8 mouse cellular contexts compared by ENCODE assay signal in genomic region chr3:89392871-89393311, GRCm38 (mm10). TPM values are rescaled to one million over a fixed set of nuclear protein-coding genes. Genes with fewer than 3 reads are reported as not detected.
DNase-seq lines count a peak whose midpoint lies in the region; ATAC-seq lines count a peak whose summit lies in the region.

No protein-coding gene starts in this region.

- H3K9ac ChIP-seq in embryonic facial prominence, embryonic 15.5 days = peak overlapping the region; percentile 44
- H3K9ac ChIP-seq in hindbrain, embryonic 16.5 days (ENCODE audit: low read depth, low read length) = peak overlapping the region; percentile 49
- peak overlapping the region; percentile 68 for H3K9ac ChIP-seq in liver, embryonic 13.5 days
- H3K9ac ChIP-seq in neural tube, embryonic 15.5 days (replicated peaks) = peak overlapping the region; percentile 36; the same call in 1 of the 2 replicates

- H3K4me2 ChIP-seq in embryonic facial prominence, embryonic 15.5 days (replicated peaks) = peak overlapping the region; percentile 98
- peak overlapping the region; percentile 74 for H3K4me2 ChIP-seq in hindbrain, embryonic 16.5 days (ENCODE audit: low read length)
- peak overlapping the region; percentile 94 for H3K4me2 ChIP-seq in liver, embryonic 13.5 days
- H3K4me2 ChIP-seq in neural tube, embryonic 15.5 days = peak overlapping the region; percentile 97

- peaks cover 78% of the 10 kb centered on the region for H3K4me1 ChIP-seq in embryonic facial prominence, embryonic 15.5 days
- H3K4me1 ChIP-seq in hindbrain, embryonic 16.5 days (ENCODE audit: control insufficient read depth, insufficient read depth, low read depth, low read length) = peaks cover 52% of the 10 kb centered on the region
- peaks cover 86% of the 10 kb centered on the region for H3K4me1 ChIP-seq in liver, embryonic 13.5 days (replicated peaks)
- peaks cover 65% of the 10 kb centered on the region for H3K4me1 ChIP-seq in neural tube, embryonic 15.5 days

- peak overlapping the region; percentile 85 for H3K27ac ChIP-seq in embryonic facial prominence, embryonic 15.5 days (replicated peaks)
- H3K27ac ChIP-seq in hindbrain, embryonic 16.5 days (ENCODE audit: low read depth, low read length) = no peak overlapping the region
- H3K27ac ChIP-seq in liver, embryonic 13.5 days = peak overlapping the region; percentile 69
- H3K27ac ChIP-seq in neural tube, embryonic 15.5 days (replicated peaks) = no peak overlapping the region

- H3K27me3 ChIP-seq in embryonic facial prominence, embryonic 15.5 days = no peaks in the 10 kb centered on the region
- H3K27me3 ChIP-seq in hindbrain, embryonic 16.5 days (replicated peaks; ENCODE audit: control insufficient read depth, insufficient read depth, low read length) = peaks cover 16% of the 10 kb centered on the region
- peaks cover 31% of the 10 kb centered on the region for H3K27me3 ChIP-seq in liver, embryonic 13.5 days
- H3K27me3 ChIP-seq in neural tube, embryonic 15.5 days (replicated peaks) = peaks cover 28% of the 10 kb centered on the region

- ATAC-seq in cerebellum, adult (ENCODE audit: insufficient number of reproducible peaks, low FRiP score, low TSS enrichment) = no peak
- ATAC-seq in embryonic facial prominence, embryonic 15.5 days (ENCODE audit: insufficient number of reproducible peaks, low FRiP score, low TSS enrichment, low read depth) = no peak
- ATAC-seq in hindbrain, embryonic 16.5 days = no peak
- ATAC-seq in liver, embryonic 13.5 days (ENCODE audit: low read depth) = no peak
- no peak for ATAC-seq in neural tube, embryonic 15.5 days (ENCODE audit: low FRiP score)

- WGBS in embryonic facial prominence, embryonic 15.5 days = 0% methylated on average over 13 of the region's 24 CpGs
- under 1% methylated on average over 22 of the region's 24 CpGs for WGBS in hindbrain, embryonic 16.5 days
- under 1% methylated on average over 18 of the region's 24 CpGs for WGBS in liver, embryonic 13.5 days (ENCODE audit: insufficient replicate concordance)
- under 1% methylated on average over 21 of the region's 24 CpGs for WGBS in neural tube, embryonic 15.5 days

- peak overlapping the region; percentile 58 for H3K4me3 ChIP-seq in embryonic facial prominence, embryonic 15.5 days (replicated peaks)
- H3K4me3 ChIP-seq in hindbrain, embryonic 16.5 days (ENCODE audit: low read length) = peak overlapping the region; percentile 45
- peak overlapping the region; percentile 65 for H3K4me3 ChIP-seq in liver, embryonic 13.5 days (replicated peaks)
- H3K4me3 ChIP-seq in neural tube, embryonic 15.5 days (replicated peaks) = peak overlapping the region; percentile 48

- no peaks in the 10 kb centered on the region for H3K9me3 ChIP-seq in embryonic facial prominence, embryonic 15.5 days (replicated peaks)
- H3K9me3 ChIP-seq in hindbrain, embryonic 16.5 days (ENCODE audit: control insufficient read depth, low read length) = no peaks in the 10 kb centered on the region
- H3K9me3 ChIP-seq in liver, embryonic 13.5 days (replicated peaks) = no peaks in the 10 kb centered on the region
- no peaks in the 10 kb centered on the region for H3K9me3 ChIP-seq in neural tube, embryonic 15.5 days (replicated peaks)

- peak; percentile 59 for DNase-seq in cerebellum, adult 11 months
- peak; percentile 42 for DNase-seq in NIH3T3 (ENCODE audit: low read depth)
- no peak for DNase-seq in liver, embryonic 13.5 days
- no peak for DNase-seq in right cerebral cortex, adult 2 months (ENCODE audit: low spot score in 2 of 2)

- no peaks in the 10 kb centered on the region for H3K36me3 ChIP-seq in embryonic facial prominence, embryonic 15.5 days
- no peaks in the 10 kb centered on the region for H3K36me3 ChIP-seq in hindbrain, embryonic 16.5 days (ENCODE audit: control insufficient read depth, insufficient read depth, low read length)
- H3K36me3 ChIP-seq in liver, embryonic 13.5 days = no peaks in the 10 kb centered on the region
- no peaks in the 10 kb centered on the region for H3K36me3 ChIP-seq in neural tube, embryonic 15.5 days

RNA-seq across cellular contexts. Expression of gene Zbtb7b, which starts 1.7 kb away (rescaled TPM):
- polyA plus RNA-seq in embryonic facial prominence, embryonic 15.5 days (2015; fragmentation: Nextera tagmentation; extraction: Ambion mirVana) = 8.2 and 9.0 TPM in 2 replicates
- 0.79 and 0.88 TPM in 2 replicates for polyA plus RNA-seq in hindbrain, embryonic 16.5 days (2015; fragmentation: Nextera tagmentation; extraction: Ambion mirVana)
- 0.97 and 1.8 TPM in 2 replicates for polyA plus RNA-seq in liver, embryonic 13.5 days (2015; fragmentation: Nextera tagmentation; extraction: Ambion mirVana)
- 0.73 and 1.5 TPM in 2 replicates for polyA plus RNA-seq in neural tube, embryonic 15.5 days (2015; fragmentation: Nextera tagmentation; extraction: Ambion mirVana)

RNA-seq across cellular contexts. Expression of gene Lenep, which starts 9.7 kb away (rescaled TPM):
- 0.25 and 0.91 TPM in 2 replicates for polyA plus RNA-seq in embryonic facial prominence, embryonic 15.5 days (2015; fragmentation: Nextera tagmentation; extraction: Ambion mirVana)
- 0.60 TPM in 1 of 2 replicates, not detected in the other for polyA plus RNA-seq in hindbrain, embryonic 16.5 days (2015; fragmentation: Nextera tagmentation; extraction: Ambion mirVana)
- polyA plus RNA-seq in liver, embryonic 13.5 days (2015; fragmentation: Nextera tagmentation; extraction: Ambion mirVana) = not detected in 2 replicates
- polyA plus RNA-seq in neural tube, embryonic 15.5 days (2015; fragmentation: Nextera tagmentation; extraction: Ambion mirVana) = 0.18 and 2.1 TPM in 2 replicates

RNA-seq across cellular contexts. Expression of gene Flad1, which starts 18.8 kb away (rescaled TPM):
- 28.5 and 34.6 TPM in 2 replicates for polyA plus RNA-seq in embryonic facial prominence, embryonic 15.5 days (2015; fragmentation: Nextera tagmentation; extraction: Ambion mirVana)
- 34.7 and 36.6 TPM in 2 replicates for polyA plus RNA-seq in hindbrain, embryonic 16.5 days (2015; fragmentation: Nextera tagmentation; extraction: Ambion mirVana)
- polyA plus RNA-seq in liver, embryonic 13.5 days (2015; fragmentation: Nextera tagmentation; extraction: Ambion mirVana) = 18.0 and 18.7 TPM in 2 replicates
- 32.7 and 33.1 TPM in 2 replicates for polyA plus RNA-seq in neural tube, embryonic 15.5 days (2015; fragmentation: Nextera tagmentation; extraction: Ambion mirVana)

RNA-seq across cellular contexts. Expression of gene Cks1b, which starts 25.3 kb away (rescaled TPM):
- 342 and 356 TPM in 2 replicates for polyA plus RNA-seq in embryonic facial prominence, embryonic 15.5 days (2015; fragmentation: Nextera tagmentation; extraction: Ambion mirVana)
- 87.9 and 91.5 TPM in 2 replicates for polyA plus RNA-seq in hindbrain, embryonic 16.5 days (2015; fragmentation: Nextera tagmentation; extraction: Ambion mirVana)
- 282 and 301 TPM in 2 replicates for polyA plus RNA-seq in liver, embryonic 13.5 days (2015; fragmentation: Nextera tagmentation; extraction: Ambion mirVana)
- polyA plus RNA-seq in neural tube, embryonic 15.5 days (2015; fragmentation: Nextera tagmentation; extraction: Ambion mirVana) = 79.3 and 153 TPM in 2 replicates

RNA-seq across cellular contexts. Expression of gene Shc1, which starts 25.4 kb away (rescaled TPM):
- polyA plus RNA-seq in embryonic facial prominence, embryonic 15.5 days (2015; fragmentation: Nextera tagmentation; extraction: Ambion mirVana) = 110 and 113 TPM in 2 replicates
- polyA plus RNA-seq in hindbrain, embryonic 16.5 days (2015; fragmentation: Nextera tagmentation; extraction: Ambion mirVana) = 16.9 and 23.8 TPM in 2 replicates
- polyA plus RNA-seq in liver, embryonic 13.5 days (2015; fragmentation: Nextera tagmentation; extraction: Ambion mirVana) = 42.3 and 51.4 TPM in 2 replicates
- polyA plus RNA-seq in neural tube, embryonic 15.5 days (2015; fragmentation: Nextera tagmentation; extraction: Ambion mirVana) = 22.0 and 35.3 TPM in 2 replicates

Comparison
In these comparisons a context has a peak if more than half of its experiments do, and no peak if none do; other contexts are left out.
1. DNase-seq: peak in cerebellum, adult 11 months (single experiment) and NIH3T3 (single experiment); none in liver, embryonic 13.5 days (single experiment) and right cerebral cortex, adult 2 months (0 of 2).
2. H3K27ac ChIP-seq: peak in embryonic facial prominence, embryonic 15.5 days (single experiment) and liver, embryonic 13.5 days (single experiment); none in hindbrain, embryonic 16.5 days (single experiment) and neural tube, embryonic 15.5 days (single experiment).
3. Peak in every context shown above with its lines, with median percentiles within 50 percentile points of each other: H3K4me2 ChIP-seq, H3K4me3 ChIP-seq and H3K9ac ChIP-seq.